Mouse (Mus musculus): ENCODE measurements around the gene Pth2. TPM values are rescaled to one million over a fixed set of nuclear protein-coding genes. Genes with fewer than 3 reads are reported as not detected.

The Pth2 gene
- total and polyA plus RNA-seq, 2 experiments = not detected

DNA sequence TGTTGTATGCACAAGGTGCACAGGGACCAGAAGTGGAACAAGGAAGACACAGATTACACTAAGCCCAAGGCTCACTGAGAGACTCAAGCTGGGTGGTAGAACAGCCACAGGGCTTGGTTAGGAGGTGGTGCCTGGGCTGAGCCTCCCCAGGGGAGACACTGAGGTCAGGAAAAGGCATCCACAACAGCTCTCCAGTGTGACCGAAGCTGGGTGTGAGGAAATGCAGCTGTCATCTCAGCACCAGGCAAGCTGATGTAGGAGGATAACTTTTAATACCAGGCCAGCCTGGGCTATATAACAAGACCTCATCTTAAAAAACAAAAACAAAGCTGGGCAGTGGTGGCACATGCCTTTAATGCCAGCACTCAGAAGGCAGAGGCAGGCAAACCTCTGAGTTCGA is 10.4 kb downstream of the Pth2 start:
- Histone ChIP-seq H3K27me3 (ENCODE audit: control insufficient read depth, insufficient read depth, low read length) (peaks cover 10% of the 10 kb centered on the region; the same call in 1 of the 2 replicates), H3K4me1 (ENCODE audit: control insufficient read depth, insufficient read depth, low read length) (no peaks in the 10 kb centered on the region), H3K27ac (replicated peaks; ENCODE audit: insufficient read depth, low read depth, low read length) (no peak overlapping the region), H3K9ac (ENCODE audit: low read depth, low read length) (no peak overlapping the region), H3K36me3 (ENCODE audit: control insufficient read depth, insufficient read depth, low read length) (no peaks in the 10 kb centered on the region), H3K79me2 (ENCODE audit: control insufficient read depth, insufficient read depth, low read length) (no peaks in the 10 kb centered on the region), H3K4me3 (ENCODE audit: insufficient read depth, low read depth, low read length) (no peak overlapping the region)
- TF ChIP-seq POLR2A (IDR thresholded peaks at IDR 0.05; ENCODE audit: extremely low read depth, insufficient read depth, low read length) (no peak), CTCF (IDR thresholded peaks at IDR 0.05; ENCODE audit: low read depth, low read length) (no peak)
- WGBS = 53% methylated on average over 2 of the region's 2 CpGs
- no peak for DNase-seq (ENCODE audit: extremely low read depth, low read depth, low spot score)

DNA sequence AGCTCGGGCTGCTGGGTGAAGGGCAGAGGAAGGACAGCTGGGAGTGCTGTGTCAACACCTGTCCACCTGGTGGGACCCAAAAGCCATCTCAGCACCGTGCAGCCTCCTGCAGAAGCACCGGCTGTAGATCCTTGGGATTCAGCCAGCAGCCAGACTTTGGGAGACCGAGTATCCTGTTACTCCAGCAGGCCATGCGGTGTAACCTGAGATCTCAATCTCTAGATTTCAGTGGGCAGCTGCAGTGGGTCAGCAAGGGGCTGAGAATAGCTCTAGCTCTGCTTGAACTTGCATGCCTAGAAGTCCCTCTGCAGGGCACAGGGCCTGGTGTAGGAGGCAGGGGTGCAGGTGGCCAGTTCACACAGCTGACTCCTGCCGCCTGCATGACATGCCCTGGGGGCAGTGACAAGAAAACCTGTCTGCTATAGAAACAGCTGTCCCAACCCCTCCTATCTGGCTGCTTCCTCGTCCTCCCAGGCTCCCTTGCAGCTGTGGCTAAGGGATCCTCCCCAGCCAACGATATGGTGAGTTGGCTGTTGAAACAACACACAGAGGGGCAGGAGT is 11.1 kb downstream of the Pth2 start:
- Histone ChIP-seq H3K4me3 (ENCODE audit: insufficient read depth, low read depth, low read length) (no peak overlapping the region), H3K27me3 (ENCODE audit: control insufficient read depth, insufficient read depth, low read length) (peaks cover 10% of the 10 kb centered on the region; the same call in 1 of the 2 replicates), H3K9ac (ENCODE audit: low read depth, low read length) (no peak overlapping the region), H3K27ac (replicated peaks; ENCODE audit: insufficient read depth, low read depth, low read length) (no peak overlapping the region), H3K79me2 (ENCODE audit: control insufficient read depth, insufficient read depth, low read length) (no peaks in the 10 kb centered on the region), H3K4me1 (ENCODE audit: control insufficient read depth, insufficient read depth, low read length) (no peaks in the 10 kb centered on the region), H3K36me3 (ENCODE audit: control insufficient read depth, insufficient read depth, low read length) (no peaks in the 10 kb centered on the region)
- WGBS = 49% methylated on average over 8 of the region's 8 CpGs
- no peak for DNase-seq (ENCODE audit: extremely low read depth, low read depth, low spot score)
- TF ChIP-seq CTCF (IDR thresholded peaks at IDR 0.05; ENCODE audit: low read depth, low read length) (no peak), POLR2A (IDR thresholded peaks at IDR 0.05; ENCODE audit: extremely low read depth, insufficient read depth, low read length) (no peak)

DNA sequence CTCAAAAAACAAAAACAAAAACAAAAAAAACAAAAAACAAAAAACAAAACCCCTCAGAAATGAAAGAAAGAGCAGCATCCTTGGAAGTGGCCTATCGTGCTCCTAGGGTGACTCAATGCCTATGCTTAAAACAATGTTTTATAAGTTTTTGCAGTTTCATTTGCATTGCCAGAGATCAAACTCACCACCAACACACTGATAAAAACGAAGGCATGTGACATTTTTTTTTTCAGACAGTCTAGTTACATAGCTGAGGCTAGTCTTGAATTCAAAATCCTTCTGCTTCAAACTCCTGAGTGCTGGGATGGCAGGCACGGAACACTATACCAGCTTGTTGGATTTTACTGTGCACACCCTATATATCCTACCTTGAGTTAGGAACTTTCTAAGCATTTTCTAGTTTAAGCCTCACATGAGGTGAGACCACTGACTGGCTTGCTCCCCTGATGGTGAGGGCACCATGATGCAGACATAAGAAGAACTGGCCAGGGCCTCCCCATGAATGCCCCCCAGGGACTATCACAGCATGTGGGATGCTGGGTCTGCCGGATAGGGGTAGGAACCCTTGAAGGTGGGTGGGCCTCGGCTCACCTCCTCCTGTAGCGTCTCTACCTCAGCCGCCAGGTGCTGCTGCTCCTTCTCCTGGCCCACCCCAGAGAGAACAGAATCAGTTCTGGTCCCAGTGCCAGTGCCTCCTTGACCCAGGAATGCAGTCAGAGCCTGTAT is 12.0 kb downstream of the Pth2 start:
- Histone ChIP-seq H3K4me1 (ENCODE audit: control insufficient read depth, insufficient read depth, low read length) (no peaks in the 10 kb centered on the region), H3K9ac (ENCODE audit: low read depth, low read length) (no peak overlapping the region), H3K79me2 (ENCODE audit: control insufficient read depth, insufficient read depth, low read length) (no peaks in the 10 kb centered on the region), H3K4me3 (ENCODE audit: insufficient read depth, low read depth, low read length) (no peak overlapping the region), H3K27me3 (ENCODE audit: control insufficient read depth, insufficient read depth, low read length) (peaks cover 10% of the 10 kb centered on the region; the same call in 1 of the 2 replicates), H3K36me3 (ENCODE audit: control insufficient read depth, insufficient read depth, low read length) (no peaks in the 10 kb centered on the region), H3K27ac (replicated peaks; ENCODE audit: insufficient read depth, low read depth, low read length) (no peak overlapping the region)
- DNase-seq (ENCODE audit: extremely low read depth, low read depth, low spot score) = no peak
- no peak for TF ChIP-seq POLR2A (IDR thresholded peaks at IDR 0.05; ENCODE audit: extremely low read depth, insufficient read depth, low read length)
- no peak for TF ChIP-seq CTCF (IDR thresholded peaks at IDR 0.05; ENCODE audit: low read depth, low read length)
- WGBS = 80% methylated on average over 7 of the region's 7 CpGs

DNA sequence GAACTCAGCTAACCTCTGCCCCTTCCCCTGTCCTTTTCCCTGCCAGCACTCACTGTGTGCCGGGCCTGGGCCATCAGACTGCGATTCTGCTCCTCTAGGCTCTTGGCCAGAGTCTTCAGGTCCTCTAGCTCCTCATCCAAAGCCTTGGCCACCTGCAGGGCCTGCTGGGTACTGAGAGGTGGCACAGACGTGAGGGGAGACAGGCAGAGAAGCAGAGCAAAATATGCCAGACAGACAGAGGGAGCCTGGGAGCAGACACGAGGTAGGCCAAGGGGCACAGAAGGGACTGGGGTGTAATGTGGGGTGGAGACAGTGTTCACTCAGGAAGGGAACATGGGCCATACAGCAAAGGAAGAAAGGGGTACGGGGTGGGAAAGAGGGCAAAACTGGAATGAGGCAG is 12.6 kb downstream of the Pth2 start:
- Histone ChIP-seq H3K4me3 (ENCODE audit: insufficient read depth, low read depth, low read length) (no peak overlapping the region), H3K79me2 (ENCODE audit: control insufficient read depth, insufficient read depth, low read length) (no peaks in the 10 kb centered on the region), H3K27me3 (ENCODE audit: control insufficient read depth, insufficient read depth, low read length) (peaks cover 10% of the 10 kb centered on the region; the same call in 1 of the 2 replicates), H3K36me3 (ENCODE audit: control insufficient read depth, insufficient read depth, low read length) (no peaks in the 10 kb centered on the region), H3K9ac (ENCODE audit: low read depth, low read length) (no peak overlapping the region), H3K4me1 (ENCODE audit: control insufficient read depth, insufficient read depth, low read length) (no peaks in the 10 kb centered on the region), H3K27ac (replicated peaks; ENCODE audit: insufficient read depth, low read depth, low read length) (no peak overlapping the region)
- TF ChIP-seq CTCF (IDR thresholded peaks at IDR 0.05; ENCODE audit: low read depth, low read length) = no peak
- TF ChIP-seq POLR2A (IDR thresholded peaks at IDR 0.05; ENCODE audit: extremely low read depth, insufficient read depth, low read length) = no peak
- WGBS = 76% methylated on average over 4 of the region's 5 CpGs
- no peak for DNase-seq (ENCODE audit: extremely low read depth, low read depth, low spot score)

DNA sequence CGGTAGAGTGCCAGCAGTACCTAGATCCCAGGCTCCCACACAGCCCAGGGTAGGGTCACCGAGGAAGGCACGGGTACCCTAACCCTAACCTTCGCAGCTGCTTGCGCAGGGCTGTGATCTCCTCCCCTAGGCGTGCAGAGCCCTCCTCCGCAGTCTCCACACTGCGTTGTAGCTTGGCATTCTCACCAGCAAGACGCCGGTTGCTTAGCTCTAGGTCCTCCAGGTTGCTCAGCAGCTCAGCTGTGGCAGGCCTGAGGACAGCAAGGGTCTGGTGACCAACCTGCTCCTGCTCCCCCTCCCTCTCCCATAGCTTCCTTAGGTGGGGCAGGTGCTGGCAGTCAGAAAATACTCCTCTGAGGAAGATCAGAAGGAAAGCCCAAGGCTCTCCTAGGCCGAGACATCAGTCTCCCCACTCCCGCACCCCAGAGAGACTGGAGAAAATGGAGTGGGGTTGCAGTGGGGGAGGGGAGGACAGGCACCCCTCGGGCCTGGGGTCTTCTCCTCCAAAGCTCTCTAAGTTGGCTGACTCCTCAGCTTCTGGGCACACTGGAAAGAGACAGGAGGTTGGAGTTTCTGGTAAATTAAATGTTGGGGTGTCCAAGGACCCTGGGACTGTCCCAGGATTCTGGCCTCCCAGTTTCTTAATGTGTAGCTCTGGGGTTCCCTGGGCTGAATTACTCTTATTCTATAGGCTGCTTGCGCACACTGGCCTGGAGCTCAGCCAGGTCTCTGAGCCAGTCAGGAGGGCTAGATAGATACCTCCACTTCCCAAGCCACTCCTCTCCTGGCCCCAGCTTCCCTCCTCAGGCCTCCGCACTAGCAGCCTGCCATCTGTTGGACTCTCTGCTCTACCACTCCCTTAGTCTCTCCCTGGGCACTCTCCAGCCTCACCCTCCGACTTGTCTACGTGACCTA is 13.3 kb downstream of the Pth2 start:
- WGBS = 85% methylated on average over 17 of the region's 17 CpGs
- Histone ChIP-seq H3K4me1 (ENCODE audit: control insufficient read depth, insufficient read depth, low read length) (no peaks in the 10 kb centered on the region), H3K4me3 (ENCODE audit: insufficient read depth, low read depth, low read length) (no peak overlapping the region), H3K36me3 (ENCODE audit: control insufficient read depth, insufficient read depth, low read length) (no peaks in the 10 kb centered on the region), H3K79me2 (ENCODE audit: control insufficient read depth, insufficient read depth, low read length) (no peaks in the 10 kb centered on the region), H3K27ac (replicated peaks; ENCODE audit: insufficient read depth, low read depth, low read length) (no peak overlapping the region), H3K27me3 (ENCODE audit: control insufficient read depth, insufficient read depth, low read length) (peaks cover 9% of the 10 kb centered on the region; the same call in 1 of the 2 replicates), H3K9ac (ENCODE audit: low read depth, low read length) (no peak overlapping the region)
- no peak for DNase-seq (ENCODE audit: extremely low read depth, low read depth, low spot score)
- TF ChIP-seq CTCF (IDR thresholded peaks at IDR 0.05; ENCODE audit: low read depth, low read length) (no peak), POLR2A (IDR thresholded peaks at IDR 0.05; ENCODE audit: extremely low read depth, insufficient read depth, low read length) (no peak)
